Mouse (Mus musculus) urinary bladder, postnatal 4 days (tissue): Measurements from ENCODE around the gene Barhl1.

ENCODE experiments used
- DNase-seq, 2 experiments: peaks; one replicate each; pipeline ENCODE4 v3.0.0; 2021 to 2022; ENCODE audit warnings: low spot score in 2 of 2

Barhl1 gene

GRCm38 (mm10) chr2:28916513-28916865 is at the start of gene Barhl1:
Gene Barhl1, minus strand, starts transcription at chr2:28916668.
- DNase-seq = no peak

GRCm38 (mm10) chr2:28963565-28963964 is 47.1 kb upstream of the Barhl1 start:
- no peak for DNase-seq

DNA sequence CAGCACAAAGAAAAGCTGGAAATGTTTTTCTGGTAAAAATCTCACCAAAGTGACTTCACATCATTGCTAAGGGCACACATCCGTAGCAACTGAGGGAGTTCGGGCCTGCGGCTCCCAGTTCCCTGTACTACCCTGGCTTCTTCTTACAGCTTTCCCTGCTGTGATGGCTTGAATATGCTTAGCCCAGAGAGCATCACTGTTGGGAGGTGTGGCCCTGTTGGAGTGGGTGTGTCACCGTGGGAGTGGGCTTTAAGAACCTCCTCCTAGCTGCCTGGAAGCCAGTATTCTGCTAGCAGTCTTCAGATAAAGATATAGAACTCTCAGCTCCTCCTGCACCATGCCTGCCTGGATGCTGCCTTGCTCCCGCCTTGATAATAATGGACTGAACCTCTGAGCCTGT is 45.2 kb upstream of the Barhl1 start:
- DNase-seq = no peak

- DNase-seq = no peak
Measured at GRCm38 (mm10) chr2:28961024-28961585, 44.6 kb upstream of the Barhl1 start.

DNA sequence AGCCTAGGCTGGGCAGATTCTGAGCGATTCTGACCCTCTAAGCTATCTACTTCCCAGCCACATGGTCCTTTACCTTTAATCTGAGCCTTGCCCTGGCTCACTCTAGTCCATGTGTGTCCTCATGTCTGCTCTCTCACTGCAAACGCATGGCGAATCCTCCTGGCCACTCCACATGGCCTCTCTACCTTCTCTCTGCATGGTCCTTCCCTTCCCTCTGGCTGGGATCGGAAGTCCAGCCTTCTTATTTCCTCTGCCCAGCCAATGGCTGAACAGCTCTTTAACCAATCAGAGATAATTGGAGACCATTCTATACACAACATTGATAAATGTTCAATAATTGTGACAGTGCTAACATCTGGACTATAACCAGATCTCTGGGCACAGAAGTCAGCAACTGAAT is 40.4 kb upstream of the Barhl1 start:
- DNase-seq = no peak

GRCm38 (mm10) chr2:28954595-28954994 is 38.1 kb upstream of the Barhl1 start:
- DNase-seq = no peak

GRCm38 (mm10) chr2:28952981-28953380 is 36.5 kb upstream of the Barhl1 start:
- no peak for DNase-seq

DNA sequence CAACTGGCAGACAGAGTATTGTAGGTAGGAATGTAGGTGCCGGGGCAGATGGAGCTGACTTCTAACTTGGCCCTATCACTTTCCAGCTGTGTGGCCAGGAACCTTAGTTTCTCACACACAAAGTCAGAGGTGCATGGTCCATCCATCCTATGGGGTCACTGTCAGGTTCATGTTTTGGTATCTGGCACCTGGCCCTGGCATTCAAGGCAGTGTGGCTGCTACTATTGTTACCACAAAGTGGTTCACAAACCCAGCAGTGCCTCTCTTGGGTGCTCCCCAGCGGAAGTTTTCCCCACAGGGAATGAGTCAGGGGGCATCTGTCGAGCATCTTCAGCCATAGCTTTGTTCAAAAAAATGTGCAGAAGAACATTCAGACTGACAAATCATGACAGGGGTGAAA is 29.8 kb upstream of the Barhl1 start:
- no peak for DNase-seq

- DNase-seq = no peak
Measured at GRCm38 (mm10) chr2:28945388-28945787, 28.9 kb upstream of the Barhl1 start.

DNA sequence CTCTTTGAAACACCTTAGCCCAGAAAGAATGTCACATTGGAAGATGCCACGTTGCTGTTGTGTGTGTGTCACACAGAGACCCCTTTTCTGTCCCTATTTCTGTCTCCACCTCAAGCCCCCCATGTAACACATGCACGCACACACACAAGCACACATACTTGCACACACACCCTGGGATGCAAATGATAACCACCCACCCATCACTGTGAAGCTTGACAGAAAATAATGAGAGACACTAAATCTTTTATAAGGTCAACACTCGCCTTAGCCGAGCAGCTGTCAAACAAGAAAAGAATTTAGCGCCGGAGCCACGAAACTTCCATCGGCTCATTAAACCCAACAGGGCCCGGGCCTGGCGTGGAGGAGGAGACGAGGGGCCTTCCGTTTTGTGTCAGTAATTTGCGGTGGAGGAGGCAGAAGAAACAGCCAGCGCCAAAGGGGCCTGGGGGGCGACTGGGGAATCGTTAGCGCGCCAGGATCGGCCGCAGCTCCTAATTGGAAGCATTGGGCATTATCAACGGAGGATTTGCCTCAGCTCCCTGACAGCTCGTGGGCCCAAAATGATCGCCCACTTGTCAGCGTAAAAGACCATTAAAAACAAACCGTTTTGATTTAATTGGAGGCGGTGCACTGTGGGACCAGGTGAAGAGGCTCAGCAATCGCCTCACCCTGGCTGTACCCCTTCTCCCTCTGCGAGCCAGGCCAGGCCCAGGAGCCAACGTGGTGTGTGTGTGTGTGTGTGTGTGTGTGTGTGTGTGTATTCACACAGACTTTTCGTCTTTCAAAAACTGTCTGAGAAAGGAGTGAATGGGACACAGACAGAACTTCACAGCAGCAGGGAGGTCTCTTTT is 27.4 kb upstream of the Barhl1 start:
- no peak for DNase-seq

GRCm38 (mm10) chr2:28938997-28939396 is 22.5 kb upstream of the Barhl1 start:
- no peak for DNase-seq

DNA sequence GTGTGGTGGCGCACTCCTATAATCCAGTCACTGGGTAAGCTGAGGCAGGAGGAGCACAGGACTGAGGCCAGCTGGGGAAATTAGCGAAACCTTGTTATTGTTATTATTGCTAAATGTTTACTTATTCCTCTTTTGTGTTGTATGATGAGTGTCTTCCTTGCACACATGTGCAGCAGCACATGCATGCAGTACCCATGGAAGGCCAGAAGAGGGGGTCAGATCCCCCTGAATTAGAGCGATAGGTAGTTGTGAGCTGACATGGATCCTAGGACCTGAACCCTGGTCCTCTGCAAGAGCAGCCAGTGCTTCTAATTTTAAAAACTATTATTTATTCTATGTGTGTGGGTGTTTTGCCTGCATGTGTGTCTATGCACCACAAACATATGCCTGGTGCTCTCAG is 14.1 kb upstream of the Barhl1 start:
- DNase-seq = no peak

- DNase-seq = peak; percentile 53 to 81
Measured at GRCm38 (mm10) chr2:28923912-28924311, 7.4 kb upstream of the Barhl1 start.

- no peak for DNase-seq
Measured at GRCm38 (mm10) chr2:28919001-28919400, 2.5 kb upstream of the Barhl1 start.

GRCm38 (mm10) chr2:28917518-28918361 is 1.3 kb upstream of the Barhl1 start:
- DNase-seq = no peak

DNA sequence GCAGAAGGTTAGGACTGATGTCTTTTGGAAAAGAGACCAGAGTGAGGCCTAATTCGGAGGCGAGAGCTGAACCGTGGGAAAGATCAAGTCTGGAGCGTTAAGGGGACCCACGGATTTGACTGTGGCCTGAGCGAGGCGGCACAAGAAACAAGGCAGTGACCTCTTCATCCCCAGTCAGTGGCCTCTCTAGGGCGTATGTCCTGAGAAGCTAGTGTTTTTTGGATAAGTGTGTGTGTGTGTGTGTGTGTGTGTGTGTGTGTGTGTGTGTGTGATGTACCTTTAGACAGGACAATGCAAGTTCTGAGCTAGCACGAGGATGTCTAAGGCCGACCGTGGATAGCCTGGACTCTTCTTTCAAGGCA is 669 bp upstream of the Barhl1 start:
- DNase-seq = no peak

DNA sequence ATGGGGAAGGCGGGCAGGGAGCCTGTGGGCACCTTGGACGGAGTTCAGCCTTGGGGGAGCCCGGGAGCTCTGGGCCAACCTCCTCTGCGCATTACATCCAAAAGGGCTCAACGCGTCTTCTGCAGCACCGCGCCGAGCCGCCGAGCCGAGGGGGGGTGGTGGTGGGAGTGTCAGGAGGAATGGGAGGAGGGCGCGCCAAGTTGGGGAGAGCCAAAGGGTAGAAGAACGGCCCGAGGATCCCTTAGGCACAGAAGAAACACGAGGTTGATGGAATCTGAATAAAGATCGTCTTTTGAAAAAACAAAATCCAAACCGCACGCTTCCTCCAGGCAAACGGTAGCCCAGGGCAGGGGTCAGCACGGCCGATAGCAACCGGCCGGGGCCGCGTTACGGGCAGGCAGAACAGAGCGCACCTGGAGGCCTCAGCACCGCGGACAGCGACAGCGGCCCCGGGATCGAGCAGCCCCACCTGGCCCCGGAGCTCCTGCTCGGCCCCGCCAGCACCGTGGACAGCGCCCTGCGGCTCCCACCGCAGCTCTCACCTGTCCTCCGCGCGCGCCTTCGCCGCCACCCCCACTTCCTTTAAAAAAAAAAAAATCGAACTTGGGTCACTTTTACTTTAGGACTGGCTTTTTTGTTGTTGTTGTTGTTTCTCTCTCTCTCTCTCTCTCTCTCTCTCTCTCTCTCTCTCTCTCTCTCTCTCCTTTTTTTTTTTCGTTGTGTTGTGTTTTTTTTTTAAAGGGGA is 528 bp downstream of the Barhl1 start:
- DNase-seq = peak; percentile 67 to 76

GRCm38 (mm10) chr2:28915104-28915738 is 1.2 kb downstream of the Barhl1 start:
- DNase-seq = no peak

- no peak for DNase-seq
Measured at GRCm38 (mm10) chr2:28914121-28914520, 2.3 kb downstream of the Barhl1 start.

DNA sequence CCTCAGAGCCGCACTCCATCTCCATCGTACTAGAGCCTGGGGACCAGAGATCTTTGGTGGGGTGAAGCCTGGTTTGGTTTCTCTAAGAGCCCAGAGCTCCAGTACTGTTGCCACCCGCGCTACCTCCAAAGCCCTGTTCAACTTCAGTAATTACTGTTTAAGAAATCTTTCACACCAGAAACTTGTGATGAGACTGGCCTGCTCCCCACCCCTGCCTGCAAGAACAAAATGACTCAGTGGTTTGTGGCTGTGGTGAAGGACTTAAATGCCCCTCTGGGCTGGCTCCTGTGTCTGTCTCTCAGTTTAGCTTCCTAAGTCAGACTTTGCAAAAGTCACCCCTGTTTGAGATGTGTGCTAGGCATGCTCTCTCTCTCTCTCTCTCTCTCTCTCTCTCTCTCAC is 3.5 kb downstream of the Barhl1 start:
- no peak for DNase-seq

DNA sequence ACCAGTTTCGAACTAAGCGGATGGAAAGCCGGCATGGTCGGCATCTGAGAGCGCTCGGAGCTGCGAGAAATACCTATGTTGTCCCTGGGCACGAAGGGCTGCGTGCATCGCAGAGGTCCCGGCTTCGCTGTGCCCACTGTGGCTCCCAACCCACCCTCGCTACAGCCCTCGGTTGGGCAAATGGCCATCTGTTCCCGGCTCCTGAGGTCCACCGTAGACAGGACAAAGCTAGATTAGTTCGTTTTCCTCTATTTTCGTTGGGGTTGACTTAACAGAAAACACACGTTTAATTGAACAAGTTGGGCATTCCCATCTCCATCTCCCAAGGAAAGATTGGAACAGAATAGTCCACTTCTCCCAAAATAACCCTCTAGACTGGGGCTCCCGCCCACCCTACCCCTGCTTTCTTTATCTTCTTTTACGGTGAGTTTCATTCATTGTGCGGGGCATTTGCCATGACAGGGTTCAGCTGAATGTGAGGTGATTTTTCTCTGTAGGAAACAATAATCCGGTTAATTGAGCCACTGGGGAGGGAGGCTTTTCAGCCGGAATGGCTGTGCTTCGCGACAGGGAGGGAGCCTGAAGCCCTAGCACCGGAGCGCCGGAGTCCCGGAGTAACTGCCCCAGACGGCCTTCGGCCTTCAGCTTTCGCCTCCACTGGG is 4.3 kb downstream of the Barhl1 start:
- no peak for DNase-seq
